Mouse (Mus musculus) bone marrow macrophage, adult 2 months (primary cell): Measurements from ENCODE around the gene Vmn1r4. TPM values are rescaled to one million over a fixed set of nuclear protein-coding genes. Genes with fewer than 3 reads are reported as not detected.

Source experiments
- H3K27ac ChIP-seq: 2 replicates; pipeline ENCODE4 v1.5.1; 2012; ENCODE audit warnings: low read depth, low read length; ENCODE audit not compliant: insufficient read depth
- H3K4me1 ChIP-seq: 2 replicates; pipeline ENCODE4 v1.6.1; 2012; ENCODE audit warnings: low read length; ENCODE audit not compliant: control insufficient read depth, insufficient read depth
- H3K4me3 ChIP-seq: 2 replicates; pipeline ENCODE4 v1.5.1; 2012; ENCODE audit warnings: mild to moderate bottlenecking, low read length, moderate library complexity; ENCODE audit not compliant: insufficient read depth
- CTCF ChIP-seq: IDR thresholded peaks from 2 replicates; pipeline ENCODE4 v1.5.1; 2012; ENCODE audit warnings: low read depth, mild to moderate bottlenecking, low read length, moderate library complexity
- POLR2A ChIP-seq: IDR thresholded peaks from 2 replicates; pipeline ENCODE4 v1.6.1; 2012; ENCODE audit warnings: mild to moderate bottlenecking, low read depth, low read length, borderline replicate concordance
- polyA plus RNA-seq: library from polyadenylated mRNA; stranded (reverse); fragments of >200 nt; gene quantifications from 2 replicates; pipeline ENCODE4 v1.2.4, GENCODE M21; 2012; ENCODE audit not compliant: missing spikeins, insufficient read depth, insufficient read length

Gene Vmn1r4
- polyA plus RNA-seq, 1 experiment, result not detected

GRCm38 (mm10) chr6:56913092-56913858 is 10.5 kb upstream of the Vmn1r4 start:
- Histone ChIP-seq H3K27ac (no peak overlapping the region), H3K4me3 (no peak overlapping the region), H3K4me1 (peaks cover 2% of the 10 kb centered on the region; the same call in 1 of the 2 replicates)
- TF ChIP-seq CTCF (no peak), POLR2A (no peak)

GRCm38 (mm10) chr6:56916279-56916678 is 7.5 kb upstream of the Vmn1r4 start:
- Histone ChIP-seq H3K4me1 (peaks cover 2% of the 10 kb centered on the region; the same call in 1 of the 2 replicates), H3K4me3 (no peak overlapping the region), H3K27ac (no peak overlapping the region)
- TF ChIP-seq POLR2A (no peak), CTCF (no peak)

- Histone ChIP-seq H3K4me1 (peaks cover 4% of the 10 kb centered on the region), H3K27ac (no peak overlapping the region), H3K4me3 (no peak overlapping the region)
- TF ChIP-seq POLR2A (no peak), CTCF (no peak)
Observed at GRCm38 (mm10) chr6:56917578-56918368, 6.0 kb upstream of the Vmn1r4 start.

GRCm38 (mm10) chr6:56919330-56920044 is 4.3 kb upstream of the Vmn1r4 start:
- TF ChIP-seq POLR2A, result no peak
- TF ChIP-seq CTCF, result no peak
- peaks cover 4% of the 10 kb centered on the region for H3K4me1 ChIP-seq
- no peak overlapping the region for H3K4me3 ChIP-seq
- no peak overlapping the region for H3K27ac ChIP-seq

- no peak overlapping the region for H3K27ac ChIP-seq
- peaks cover 6% of the 10 kb centered on the region for H3K4me1 ChIP-seq
- no peak overlapping the region for H3K4me3 ChIP-seq
- no peak for TF ChIP-seq POLR2A
- TF ChIP-seq CTCF, result no peak
Observed at GRCm38 (mm10) chr6:56920222-56921092, 3.4 kb upstream of the Vmn1r4 start.

- peak overlapping the region; percentile 32; the same call in 1 of the 2 replicates for H3K27ac ChIP-seq
- no peak for TF ChIP-seq POLR2A
- no peak for TF ChIP-seq CTCF
- peaks cover 6% of the 10 kb centered on the region for H3K4me1 ChIP-seq
- peak overlapping the region; percentile 92 for H3K4me3 ChIP-seq
Observed at GRCm38 (mm10) chr6:56923331-56923725, 487 bp upstream of the Vmn1r4 start.

- H3K4me3 ChIP-seq, result no peak overlapping the region
- H3K27ac ChIP-seq, result no peak overlapping the region
- H3K4me1 ChIP-seq, result no peaks in the 10 kb centered on the region
- TF ChIP-seq CTCF (no peak), POLR2A (no peak)
Observed at GRCm38 (mm10) chr6:56931648-56932415, 8.0 kb downstream of the Vmn1r4 start.

GRCm38 (mm10) chr6:56932464-56932863 is 8.6 kb downstream of the Vmn1r4 start:
- TF ChIP-seq POLR2A (no peak), CTCF (no peak)
- H3K4me1 ChIP-seq, result no peaks in the 10 kb centered on the region
- no peak overlapping the region for H3K27ac ChIP-seq
- no peak overlapping the region for H3K4me3 ChIP-seq
